Mouse (Mus musculus) MEL (cell line): ENCODE results near the gene Chrm3. TPM values are rescaled to one million over a fixed set of nuclear protein-coding genes. Genes with fewer than 3 reads are reported as not detected.

ENCODE experiments used
- DNase-seq: peaks from one replicate; pipeline ENCODE4 v3.0.0; 2011; ENCODE audit warnings: low read depth, low spot score
- H3K27ac ChIP-seq: 2 replicates; pipeline ENCODE4 v1.5.1; 2012; ENCODE audit warnings: low read depth, mild to moderate bottlenecking, control low read depth, low read length, moderate library complexity; ENCODE audit not compliant: control insufficient read depth
- H3K27me3 ChIP-seq, 2 experiments: fragments of 150-350 bp in 1 of 2; sonication (generic) in 1 of 2; 2 replicates each; pipeline ENCODE4 v1.6.1; 2012; ENCODE audit warnings: low read length in 2 of 2, mild to moderate bottlenecking in 2 of 2, improper control_type of control experiment in 1 of 2, moderate library complexity in 1 of 2; ENCODE audit not compliant: insufficient read depth in 2 of 2, control insufficient read depth in 1 of 2
- H3K36me3 ChIP-seq, 2 experiments: 2 replicates each; pipeline ENCODE4 v1.6.1; 2012 to 2014; ENCODE audit warnings: low read length in 2 of 2, improper control_type of control experiment in 1 of 2, inconsistent platforms in 1 of 2, mild to moderate bottlenecking in 1 of 2; ENCODE audit not compliant: insufficient read depth in 2 of 2, control insufficient read depth in 1 of 2
- H3K4me1 ChIP-seq, 2 experiments: fragments of 150-350 bp in 1 of 2; sonication (generic) in 1 of 2; 2 replicates each; pipeline ENCODE4 v1.6.1; 2012; ENCODE audit warnings: low read length in 2 of 2, improper control_type of control experiment in 1 of 2, mild to moderate bottlenecking in 1 of 2; ENCODE audit not compliant: insufficient read depth in 2 of 2, control insufficient read depth in 1 of 2
- H3K4me3 ChIP-seq, 2 experiments: fragments of 150-350 bp in 1 of 2; sonication (generic) in 1 of 2; 2 replicates each; pipeline ENCODE4 v1.5.1; 2012; ENCODE audit warnings: low read depth in 2 of 2, low read length in 2 of 2, mild to moderate bottlenecking in 2 of 2, moderate library complexity in 2 of 2, control low read depth in 1 of 2, improper control_type of control experiment in 1 of 2; ENCODE audit not compliant: control insufficient read depth in 1 of 2, insufficient read depth in 1 of 2
- H3K79me2 ChIP-seq: 2 replicates; pipeline ENCODE4 v1.6.1; 2012; ENCODE audit warnings: mild to moderate bottlenecking, low read length, moderate library complexity; ENCODE audit not compliant: control insufficient read depth, poor library complexity, insufficient read depth
- H3K9ac ChIP-seq: 2 replicates; pipeline ENCODE4 v1.6.1; 2012; ENCODE audit warnings: low read depth, mild to moderate bottlenecking, control low read depth, low read length, moderate library complexity; ENCODE audit not compliant: control insufficient read depth, poor library complexity, severe bottlenecking
- H3K9me3 ChIP-seq: fragments of 150-350 bp; sonication (generic); replicated peaks from 2 replicates; pipeline ENCODE4 v1.6.1; 2012; ENCODE audit warnings: mild to moderate bottlenecking, low read length, improper control_type of control experiment, moderate library complexity; ENCODE audit not compliant: insufficient read depth
- BHLHE40 ChIP-seq: IDR thresholded peaks from 2 replicates; pipeline ENCODE4 v1.6.1; 2012; ENCODE audit warnings: low read depth, mild to moderate bottlenecking, inconsistent platforms, low read length, improper control_type of control experiment, borderline replicate concordance
- CHD1 ChIP-seq: IDR thresholded peaks from 2 replicates; pipeline ENCODE4 v1.6.1; 2012; ENCODE audit warnings: low read depth, mild to moderate bottlenecking, inconsistent platforms, low read length, improper control_type of control experiment
- CHD2 ChIP-seq: IDR thresholded peaks from 2 replicates; pipeline ENCODE4 v1.6.1; 2011; ENCODE audit warnings: low read length, improper control_type of control experiment
- CTCF ChIP-seq, 3 experiments: IDR thresholded peaks in 2 of 3; conservative IDR thresholded peaks in 1 of 3; 2 replicates each; pipeline ENCODE4 v1.5.1; 2011 to 2012; ENCODE audit warnings: low read length in 3 of 3, low read depth in 2 of 3, mild to moderate bottlenecking in 2 of 3, improper control_type of control experiment in 1 of 3, inconsistent platforms in 1 of 3, mixed read lengths in 1 of 3, moderate library complexity in 1 of 3; ENCODE audit not compliant: control insufficient read depth in 1 of 3, insufficient read depth in 1 of 3, poor library complexity in 1 of 3, severe bottlenecking in 1 of 3
- GABPA ChIP-seq: IDR thresholded peaks from 2 replicates; pipeline ENCODE4 v1.6.1; 2012; ENCODE audit warnings: low read depth, mild to moderate bottlenecking, inconsistent platforms, low read length, improper control_type of control experiment, moderate library complexity
- GATA1 ChIP-seq: IDR thresholded peaks from 2 replicates; pipeline ENCODE4 v1.6.1; 2011; ENCODE audit warnings: low read depth, low read length, improper control_type of control experiment
- JUND ChIP-seq: IDR thresholded peaks from 2 replicates; pipeline ENCODE4 v1.6.1; 2011; ENCODE audit warnings: low read depth, mild to moderate bottlenecking, improper control_type of control experiment, low read length
- MAFK ChIP-seq: IDR thresholded peaks from 2 replicates; pipeline ENCODE4 v1.6.1; 2011; ENCODE audit warnings: low read depth, mild to moderate bottlenecking, low read length, improper control_type of control experiment, borderline replicate concordance
- MAX ChIP-seq: IDR thresholded peaks from 2 replicates; pipeline ENCODE4 v1.6.1; 2011; ENCODE audit warnings: low read length, improper control_type of control experiment
- MAZ ChIP-seq: IDR thresholded peaks from 2 replicates; pipeline ENCODE4 v1.6.1; 2012; ENCODE audit warnings: low read depth, mild to moderate bottlenecking, inconsistent platforms, low read length, improper control_type of control experiment
- MEF2A ChIP-seq: IDR thresholded peaks from 2 replicates; pipeline ENCODE4 v1.6.1; 2014; ENCODE audit warnings: low read depth, mild to moderate bottlenecking, inconsistent platforms, low read length, improper control_type of control experiment; ENCODE audit not compliant: poor library complexity, insufficient replicate concordance, severe bottlenecking; ENCODE audit errors: extremely low read depth
- MYB ChIP-seq: IDR thresholded peaks from 2 replicates; pipeline ENCODE4 v1.6.1; 2011; ENCODE audit warnings: mild to moderate bottlenecking, low read depth, low read length, improper control_type of control experiment
- NELFE ChIP-seq: IDR thresholded peaks from 2 replicates; pipeline ENCODE4 v1.6.1; 2011; ENCODE audit warnings: low read depth, low read length, improper control_type of control experiment
- POLR2A ChIP-seq, 2 experiments: IDR thresholded peaks; 2 replicates each; pipeline ENCODE4 v1.6.1; 2011 to 2012; ENCODE audit warnings: low read length in 2 of 2, mild to moderate bottlenecking in 2 of 2, control low read depth in 1 of 2, improper control_type of control experiment in 1 of 2, low read depth in 1 of 2, moderate library complexity in 1 of 2; ENCODE audit not compliant: control insufficient read depth in 1 of 2, insufficient read depth in 1 of 2, poor library complexity in 1 of 2
- POLR2AphosphoS2 ChIP-seq: IDR thresholded peaks from 2 replicates; pipeline ENCODE4 v1.6.1; 2011; ENCODE audit warnings: low read length, improper control_type of control experiment
- POLR2AphosphoS5 ChIP-seq: IDR thresholded peaks from 2 replicates; pipeline ENCODE4 v1.6.1; 2012; ENCODE audit warnings: low read depth, borderline replicate concordance, mild to moderate bottlenecking, inconsistent platforms, low read length, moderate library complexity, mixed read lengths
- RCOR1 ChIP-seq: IDR thresholded peaks from 2 replicates; pipeline ENCODE4 v1.6.1; 2012; ENCODE audit warnings: low read depth, mild to moderate bottlenecking, inconsistent platforms, low read length, improper control_type of control experiment
- SIN3A ChIP-seq: IDR thresholded peaks from 2 replicates; pipeline ENCODE4 v1.6.1; 2012; ENCODE audit warnings: low read length, improper control_type of control experiment, inconsistent platforms
- SMC3 ChIP-seq: IDR thresholded peaks from 2 replicates; pipeline ENCODE4 v1.6.1; 2011; ENCODE audit warnings: low read depth, low read length, improper control_type of control experiment
- TAL1 ChIP-seq: IDR thresholded peaks from 2 replicates; pipeline ENCODE4 v1.6.1; 2012; ENCODE audit warnings: mild to moderate bottlenecking, inconsistent platforms, low read length, moderate library complexity, mixed read lengths
- TBP ChIP-seq: IDR thresholded peaks from 2 replicates; pipeline ENCODE4 v1.8.0; 2011; ENCODE audit warnings: low read depth, low read length, improper control_type of control experiment
- TCF12 ChIP-seq: IDR thresholded peaks from 2 replicates; pipeline ENCODE4 v1.6.1; 2014; ENCODE audit warnings: low read depth, mild to moderate bottlenecking, inconsistent platforms, low read length, improper control_type of control experiment, moderate library complexity
- USF1 ChIP-seq: IDR thresholded peaks from 2 replicates; pipeline ENCODE4 v1.6.1; 2014; ENCODE audit warnings: low read depth, mild to moderate bottlenecking, inconsistent platforms, low read length, improper control_type of control experiment, moderate library complexity
- ZC3H11A ChIP-seq: IDR thresholded peaks from 2 replicates; pipeline ENCODE4 v1.6.1; 2012; ENCODE audit warnings: low read depth, mild to moderate bottlenecking, inconsistent platforms, low read length, improper control_type of control experiment
- polyA plus RNA-seq, 2 experiments: library from polyadenylated mRNA; stranded (reverse) in 1 of 2; unstranded in 1 of 2; fragments of >175 nt in 1 of 2; fragments of >200 nt in 1 of 2; gene quantifications; 2 replicates each; pipeline versions ENCODE4 v1.2.1 to v1.2.4; 2012; ENCODE audit warnings: low replicate concordance in 2 of 2, low read depth in 1 of 2; ENCODE audit not compliant: insufficient read length in 2 of 2, insufficient read depth in 1 of 2, missing spikeins in 1 of 2
- total RNA-seq: library from RNA; depleted of rRNA; stranded (reverse); fragments of 300-350 nt; gene quantifications from 2 replicates; pipeline ENCODE4 v1.2.3, GENCODE M21; 2012

The Chrm3 gene
- total and polyA plus RNA-seq, 3 experiments: not detected

- H3K9ac ChIP-seq: no peak overlapping the region
- H3K79me2 ChIP-seq: no peaks in the 10 kb centered on the region
- no peaks in the 10 kb centered on the region for H3K27me3 ChIP-seq
- H3K4me3 ChIP-seq: no peak overlapping the region
- no peaks in the 10 kb centered on the region for H3K9me3 ChIP-seq
- TF ChIP-seq SMC3: no peak
- no peak for TF ChIP-seq CTCF (IDR thresholded peaks at IDR 0.05 in 2 of 3, conservative IDR thresholded peaks at IDR 0.05 in 1 of 3; ENCODE audit: control insufficient read depth in 1 of 3, insufficient read depth in 1 of 3, low read depth in 2 of 3, low read length in 3 of 3, poor library complexity in 1 of 3, severe bottlenecking in 1 of 3)
- no peak for TF ChIP-seq CHD1
- TF ChIP-seq TCF12: no peak
- TF ChIP-seq CHD2: no peak
- TF ChIP-seq MAZ: no peak
- TF ChIP-seq GABPA: no peak
- TF ChIP-seq POLR2AphosphoS2: no peak
- no peak for TF ChIP-seq POLR2A (IDR thresholded peaks at IDR 0.05; ENCODE audit: control insufficient read depth in 1 of 2, insufficient read depth in 1 of 2, low read depth in 1 of 2, low read length in 2 of 2, poor library complexity in 1 of 2)
- TF ChIP-seq TBP: no peak
- no peak for TF ChIP-seq BHLHE40
- no peak for TF ChIP-seq RCOR1
- no peak for TF ChIP-seq POLR2AphosphoS5
- no peak for TF ChIP-seq MEF2A
- TF ChIP-seq TAL1: no peak
- no peak for TF ChIP-seq MAX
- no peak for DNase-seq
- H3K4me1 ChIP-seq: no peaks in the 10 kb centered on the region
- H3K36me3 ChIP-seq: no peaks in the 10 kb centered on the region
- H3K27ac ChIP-seq: no peak overlapping the region
Observed at GRCm38 (mm10) chr13:10295160-10295559, 65.5 kb downstream of the Chrm3 start.

DNA sequence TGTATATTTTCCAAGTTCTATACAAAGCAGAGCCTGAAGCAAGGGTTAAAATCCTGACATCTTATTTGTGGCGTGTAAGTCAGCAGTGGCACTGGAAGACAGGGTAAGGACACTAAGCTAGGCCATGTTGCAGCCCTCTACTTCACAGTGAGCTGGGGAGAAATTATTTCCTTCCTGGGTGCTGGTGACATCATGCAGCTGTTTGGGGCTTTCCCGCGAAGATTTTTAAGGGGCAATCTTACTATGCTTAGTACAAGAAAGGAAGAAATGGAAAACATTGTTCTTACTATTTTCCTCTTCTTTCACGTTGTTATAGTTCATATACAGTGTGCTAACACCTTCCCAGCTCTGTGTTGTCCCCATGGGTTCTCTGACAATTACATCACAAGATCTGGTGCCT lies 76.3 kb downstream of the Chrm3 start:
- Histone ChIP-seq H3K27me3 (no peaks in the 10 kb centered on the region), H3K36me3 (no peaks in the 10 kb centered on the region), H3K9me3 (no peaks in the 10 kb centered on the region), H3K9ac (no peak overlapping the region), H3K4me1 (no peaks in the 10 kb centered on the region), H3K27ac (no peak overlapping the region), H3K4me3 (no peak overlapping the region), H3K79me2 (no peaks in the 10 kb centered on the region)
- TF ChIP-seq NELFE (no peak), MEF2A (no peak), MYB (no peak), CTCF (IDR thresholded peaks at IDR 0.05 in 2 of 3, conservative IDR thresholded peaks at IDR 0.05 in 1 of 3; ENCODE audit: control insufficient read depth in 1 of 3, insufficient read depth in 1 of 3, low read depth in 2 of 3, low read length in 3 of 3, poor library complexity in 1 of 3, severe bottlenecking in 1 of 3) (no peak), SMC3 (no peak), SIN3A (no peak), MAFK (no peak), TBP (no peak), JUND (no peak), ZC3H11A (no peak), GATA1 (no peak), USF1 (no peak), CHD1 (no peak)
- DNase-seq: no peak
